Mouse (Mus musculus): ENCODE data around the gene Stk11.

- no peak for TF ChIP-seq CTCF (IDR thresholded peaks at IDR 0.05; ENCODE audit: low read depth, low read length)
- no peak for TF ChIP-seq EP300 (IDR thresholded peaks at IDR 0.05; ENCODE audit: insufficient read depth, low read depth, low read length)
These were observed 20.9 kb upstream of the Stk11 start for GRCm38 (mm10) chr10:80094684-80095083.
